Mouse (Mus musculus): Measurements from ENCODE around the gene Gm10135. TPM values are rescaled to one million over a fixed set of nuclear protein-coding genes. Genes with fewer than 3 reads are reported as not detected.
A peak's percentile ranks its signal among the peaks of the same experiment; 100 is the strongest.
"Not testable (repeated sequence)": the region's sequence is repeated elsewhere in the genome, so short reads cannot be mapped to it uniquely, and the experiment has no call there.

The Gm10135 gene
- polyA plus RNA-seq, 1 experiment from 2014 or later = not detected

DNA sequence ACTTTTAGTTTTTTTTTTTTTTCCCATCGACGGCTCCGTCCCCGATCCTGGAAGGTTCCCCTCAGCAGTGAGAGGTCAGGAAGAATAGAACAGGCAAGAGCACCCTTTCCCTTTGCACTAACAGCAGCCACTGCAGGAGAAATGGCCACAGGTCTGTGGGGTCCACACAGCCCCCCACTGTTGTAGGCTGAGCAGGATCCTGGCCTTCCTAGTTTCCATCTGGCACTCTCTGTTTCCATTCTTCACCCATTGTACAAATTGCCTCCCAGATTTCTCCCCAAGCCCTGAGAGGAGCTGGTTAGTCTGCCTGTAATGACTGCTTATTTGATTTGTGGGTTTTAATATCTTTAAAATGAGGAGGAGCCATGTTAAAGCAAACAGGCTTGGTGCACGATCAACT, 29.5 kb upstream of the Gm10135 start:
- Histone ChIP-seq H3K36me3 (ENCODE audit: control insufficient read depth, insufficient read depth, low read length) (no peaks in the 10 kb centered on the region), H3K9ac (replicated peaks; ENCODE audit: low read depth, low read length) (no peak overlapping the region), H3K27me3 (ENCODE audit: control insufficient read depth, insufficient read depth, low read length) (no peaks in the 10 kb centered on the region), H3K4me1 (ENCODE audit: control insufficient read depth, insufficient read depth, low read length) (no peaks in the 10 kb centered on the region), H3K9me3 (ENCODE audit: control insufficient read depth, low read length) (no peaks in the 10 kb centered on the region), H3K4me3 (ENCODE audit: low read depth, low read length) (no peak overlapping the region), H3K4me2 (ENCODE audit: low read depth, low read length) (no peak overlapping the region), H3K27ac (ENCODE audit: low read depth, low read length) (no peak overlapping the region)
- ATAC-seq (ENCODE audit: low read depth) = no peak
- WGBS = 80% methylated on average over 5 of the region's 5 CpGs

- 81% methylated on average over 1 of the region's 1 CpGs for WGBS
- ATAC-seq (ENCODE audit: low read depth); H3K4me2 ChIP-seq (ENCODE audit: low read depth, low read length); H3K4me1 ChIP-seq (ENCODE audit: control insufficient read depth, insufficient read depth, low read length); H3K4me3 ChIP-seq (ENCODE audit: low read depth, low read length); H3K27me3 ChIP-seq (ENCODE audit: control insufficient read depth, insufficient read depth, low read length); H3K27ac ChIP-seq (ENCODE audit: low read depth, low read length); H3K9ac ChIP-seq (replicated peaks; ENCODE audit: low read depth, low read length); H3K36me3 ChIP-seq (ENCODE audit: control insufficient read depth, insufficient read depth, low read length); H3K9me3 ChIP-seq (ENCODE audit: control insufficient read depth, low read length): not testable (repeated sequence)
These were observed 24.0 kb upstream of the Gm10135 start for GRCm38 (mm10) chr5:72998546-72998945.

DNA sequence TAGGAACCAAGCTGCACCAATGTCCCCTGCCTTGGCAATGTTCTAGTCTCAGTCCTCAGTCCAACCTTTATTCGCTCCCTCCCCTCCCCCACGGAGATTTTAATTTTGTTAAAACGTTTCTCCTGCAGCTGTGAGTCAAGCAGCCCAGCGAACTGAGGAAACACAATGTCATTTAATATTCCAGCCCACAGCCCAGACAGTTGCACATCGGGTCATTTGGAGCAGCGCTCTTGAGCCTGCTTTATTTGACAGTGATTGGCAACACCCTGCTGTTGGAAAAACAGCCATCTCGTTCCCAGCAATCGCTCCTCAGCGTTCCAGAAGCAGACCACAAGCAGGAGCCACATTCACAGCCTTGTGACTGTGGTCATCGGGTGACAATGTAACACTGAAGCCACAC, 20.9 kb upstream of the Gm10135 start:
- no peaks in the 10 kb centered on the region for H3K9me3 ChIP-seq (ENCODE audit: control insufficient read depth, low read length)
- 0 out of 2 replicates have a peak, but pooled peaks cover 3% of the 10 kb centered on the region for H3K4me1 ChIP-seq (ENCODE audit: control insufficient read depth, insufficient read depth, low read length)
- WGBS = 29% methylated on average over 10 of the region's 10 CpGs
- H3K9ac ChIP-seq (replicated peaks; ENCODE audit: low read depth, low read length) = no peak overlapping the region
- no peak overlapping the region for H3K4me3 ChIP-seq (ENCODE audit: low read depth, low read length)
- ATAC-seq (ENCODE audit: low read depth) = no peak
- H3K27ac ChIP-seq (ENCODE audit: low read depth, low read length) = no peak overlapping the region
- no peaks in the 10 kb centered on the region for H3K36me3 ChIP-seq (ENCODE audit: control insufficient read depth, insufficient read depth, low read length)
- H3K27me3 ChIP-seq (ENCODE audit: control insufficient read depth, insufficient read depth, low read length) = no peaks in the 10 kb centered on the region
- no peak overlapping the region; the same call in 1 of the 2 replicates for H3K4me2 ChIP-seq (ENCODE audit: low read depth, low read length)

DNA sequence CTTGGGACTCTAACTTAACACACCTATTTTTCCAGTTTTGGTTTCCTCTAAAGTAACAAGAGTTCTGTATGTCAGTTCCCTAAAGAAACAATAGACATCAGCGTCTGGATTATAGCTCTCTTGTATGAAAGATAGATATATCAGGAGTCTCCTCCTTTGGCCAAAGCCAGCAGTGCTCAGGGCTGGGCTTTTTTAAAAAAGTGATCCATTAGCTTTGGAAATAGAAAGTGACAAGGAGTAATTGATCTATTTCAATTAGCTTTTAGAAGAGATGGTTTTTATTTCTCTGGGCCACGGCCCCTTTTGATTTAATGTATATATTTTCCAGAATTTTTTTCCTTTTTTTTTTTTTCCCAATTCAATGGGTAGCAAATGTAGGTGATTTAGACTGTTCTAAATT, 20.4 kb upstream of the Gm10135 start:
- Histone ChIP-seq H3K4me2 (ENCODE audit: low read depth, low read length) (no peak overlapping the region), H3K36me3 (ENCODE audit: control insufficient read depth, insufficient read depth, low read length) (no peaks in the 10 kb centered on the region), H3K27me3 (ENCODE audit: control insufficient read depth, insufficient read depth, low read length) (no peaks in the 10 kb centered on the region), H3K4me1 (ENCODE audit: control insufficient read depth, insufficient read depth, low read length) (0 out of 2 replicates have a peak, but pooled peaks cover 3% of the 10 kb centered on the region), H3K27ac (ENCODE audit: low read depth, low read length) (no peak overlapping the region), H3K4me3 (ENCODE audit: low read depth, low read length) (no peak overlapping the region), H3K9me3 (ENCODE audit: control insufficient read depth, low read length) (no peaks in the 10 kb centered on the region), H3K9ac (replicated peaks; ENCODE audit: low read depth, low read length) (no peak overlapping the region)
- 39% methylated on average over 2 of the region's 2 CpGs for WGBS
- no peak for ATAC-seq (ENCODE audit: low read depth)

DNA sequence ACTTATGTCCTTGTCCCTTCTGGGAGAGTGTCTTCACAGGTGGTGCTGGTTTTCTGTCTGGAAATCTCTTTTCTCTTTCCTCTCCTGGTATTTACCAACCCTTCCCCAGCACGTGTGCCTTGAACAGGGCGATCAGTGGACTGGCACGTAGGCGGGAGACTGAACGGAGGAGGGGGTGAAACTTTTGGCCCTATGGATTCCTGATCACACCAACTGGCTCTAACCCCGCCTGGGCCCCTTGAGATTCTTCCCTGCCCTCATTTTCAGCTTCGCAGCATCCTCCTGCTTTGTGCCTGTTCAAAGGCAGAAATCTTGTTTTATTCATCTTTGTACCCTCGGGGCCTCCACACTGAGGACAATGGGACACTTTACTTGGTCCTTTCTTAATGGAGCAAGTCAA, 19.9 kb upstream of the Gm10135 start:
- Histone ChIP-seq H3K9me3 (ENCODE audit: control insufficient read depth, low read length) (no peaks in the 10 kb centered on the region), H3K4me1 (ENCODE audit: control insufficient read depth, insufficient read depth, low read length) (0 out of 2 replicates have a peak, but pooled peaks cover 3% of the 10 kb centered on the region), H3K4me2 (ENCODE audit: low read depth, low read length) (no peak overlapping the region), H3K4me3 (ENCODE audit: low read depth, low read length) (no peak overlapping the region), H3K27me3 (ENCODE audit: control insufficient read depth, insufficient read depth, low read length) (no peaks in the 10 kb centered on the region), H3K36me3 (ENCODE audit: control insufficient read depth, insufficient read depth, low read length) (no peaks in the 10 kb centered on the region), H3K9ac (replicated peaks; ENCODE audit: low read depth, low read length) (no peak overlapping the region), H3K27ac (ENCODE audit: low read depth, low read length) (no peak overlapping the region)
- no peak for ATAC-seq (ENCODE audit: low read depth)
- WGBS = 37% methylated on average over 8 of the region's 8 CpGs

GRCm38 (mm10) chr5:72992474-72992873, 18.0 kb upstream of the Gm10135 start:
- H3K36me3 ChIP-seq (ENCODE audit: control insufficient read depth, insufficient read depth, low read length) = no peaks in the 10 kb centered on the region
- no peaks in the 10 kb centered on the region for H3K9me3 ChIP-seq (ENCODE audit: control insufficient read depth, low read length)
- no peak for ATAC-seq (ENCODE audit: low read depth)
- H3K27ac ChIP-seq (ENCODE audit: low read depth, low read length) = no peak overlapping the region
- H3K4me2 ChIP-seq (ENCODE audit: low read depth, low read length) = no peak overlapping the region
- H3K27me3 ChIP-seq (ENCODE audit: control insufficient read depth, insufficient read depth, low read length) = no peaks in the 10 kb centered on the region
- 97% methylated on average over 1 of the region's 1 CpGs for WGBS
- 0 out of 2 replicates have a peak, but pooled peaks cover 3% of the 10 kb centered on the region for H3K4me1 ChIP-seq (ENCODE audit: control insufficient read depth, insufficient read depth, low read length)
- H3K9ac ChIP-seq (replicated peaks; ENCODE audit: low read depth, low read length) = no peak overlapping the region
- H3K4me3 ChIP-seq (ENCODE audit: low read depth, low read length) = no peak overlapping the region

DNA sequence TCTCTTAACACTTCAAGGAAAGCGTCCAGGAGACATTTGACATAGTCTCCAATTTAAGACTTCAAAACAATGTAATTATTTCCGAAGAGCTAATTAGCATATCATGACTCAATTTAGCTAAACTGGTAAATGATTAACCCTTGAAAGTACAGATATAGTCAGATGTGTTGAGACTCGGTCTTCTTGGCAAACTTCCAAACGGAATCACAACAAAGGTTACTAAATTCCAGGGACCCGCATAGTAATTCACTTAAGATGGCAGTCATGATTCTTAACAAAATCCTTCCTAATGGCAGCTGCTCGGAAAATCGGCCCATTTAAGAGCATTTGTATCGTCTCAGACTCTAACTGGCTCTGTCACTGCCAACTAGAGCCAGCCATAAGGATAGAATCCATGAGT, 15.3 kb upstream of the Gm10135 start:
- Histone ChIP-seq H3K4me2 (ENCODE audit: low read depth, low read length) (no peak overlapping the region), H3K27me3 (ENCODE audit: control insufficient read depth, insufficient read depth, low read length) (no peaks in the 10 kb centered on the region), H3K36me3 (ENCODE audit: control insufficient read depth, insufficient read depth, low read length) (no peaks in the 10 kb centered on the region), H3K9ac (replicated peaks; ENCODE audit: low read depth, low read length) (no peak overlapping the region), H3K27ac (ENCODE audit: low read depth, low read length) (no peak overlapping the region), H3K9me3 (ENCODE audit: control insufficient read depth, low read length) (no peaks in the 10 kb centered on the region), H3K4me1 (ENCODE audit: control insufficient read depth, insufficient read depth, low read length) (no peaks in the 10 kb centered on the region), H3K4me3 (ENCODE audit: low read depth, low read length) (no peak overlapping the region)
- WGBS = 61% methylated on average over 8 of the region's 8 CpGs
- no peak for ATAC-seq (ENCODE audit: low read depth)

- whole genome bisulfite sequencing = 88% methylated on average over 7 of the region's 7 CpGs
- ATAC-seq (ENCODE audit: low read depth) = no peak
- H3K4me3 ChIP-seq (ENCODE audit: low read depth, low read length) = no peak overlapping the region
- no peak overlapping the region for H3K27ac ChIP-seq (ENCODE audit: low read depth, low read length)
- H3K9ac ChIP-seq (replicated peaks; ENCODE audit: low read depth, low read length) = no peak overlapping the region
- H3K4me1 ChIP-seq (ENCODE audit: control insufficient read depth, insufficient read depth, low read length) = no peaks in the 10 kb centered on the region
- H3K27me3 ChIP-seq (ENCODE audit: control insufficient read depth, insufficient read depth, low read length) = no peaks in the 10 kb centered on the region
- no peaks in the 10 kb centered on the region for H3K9me3 ChIP-seq (ENCODE audit: control insufficient read depth, low read length)
- H3K4me2 ChIP-seq (ENCODE audit: low read depth, low read length) = no peak overlapping the region
- no peaks in the 10 kb centered on the region for H3K36me3 ChIP-seq (ENCODE audit: control insufficient read depth, insufficient read depth, low read length)
These were observed 13.3 kb upstream of the Gm10135 start for GRCm38 (mm10) chr5:72987786-72988185.

GRCm38 (mm10) chr5:72984091-72984490, 9.6 kb upstream of the Gm10135 start:
- H3K4me1 ChIP-seq (ENCODE audit: control insufficient read depth, insufficient read depth, low read length) = no peaks in the 10 kb centered on the region
- no peaks in the 10 kb centered on the region for H3K27me3 ChIP-seq (ENCODE audit: control insufficient read depth, insufficient read depth, low read length)
- no peak overlapping the region for H3K9ac ChIP-seq (replicated peaks; ENCODE audit: low read depth, low read length)
- 0 out of 2 replicates have a peak, but pooled peaks have one; percentile 39 for ATAC-seq (ENCODE audit: low read depth)
- 8% methylated on average over 2 of the region's 2 CpGs for WGBS
- no peaks in the 10 kb centered on the region for H3K9me3 ChIP-seq (ENCODE audit: control insufficient read depth, low read length)
- H3K4me3 ChIP-seq (ENCODE audit: low read depth, low read length) = no peak overlapping the region
- no peak overlapping the region for H3K27ac ChIP-seq (ENCODE audit: low read depth, low read length)
- H3K36me3 ChIP-seq (ENCODE audit: control insufficient read depth, insufficient read depth, low read length) = no peaks in the 10 kb centered on the region
- no peak overlapping the region for H3K4me2 ChIP-seq (ENCODE audit: low read depth, low read length)

- Histone ChIP-seq H3K36me3 (ENCODE audit: control insufficient read depth, insufficient read depth, low read length) (peaks cover 15% of the 10 kb centered on the region), H3K27me3 (ENCODE audit: control insufficient read depth, insufficient read depth, low read length) (no peaks in the 10 kb centered on the region), H3K27ac (ENCODE audit: low read depth, low read length) (no peak overlapping the region), H3K9me3 (ENCODE audit: control insufficient read depth, low read length) (no peaks in the 10 kb centered on the region), H3K4me2 (ENCODE audit: low read depth, low read length) (no peak overlapping the region), H3K9ac (replicated peaks; ENCODE audit: low read depth, low read length) (no peak overlapping the region), H3K4me3 (ENCODE audit: low read depth, low read length) (no peak overlapping the region), H3K4me1 (ENCODE audit: control insufficient read depth, insufficient read depth, low read length) (no peaks in the 10 kb centered on the region)
- no peak for ATAC-seq (ENCODE audit: low read depth)
- 92% methylated on average over 4 of the region's 4 CpGs for WGBS
These were observed 2.0 kb upstream of the Gm10135 start for GRCm38 (mm10) chr5:72976539-72976938.

Measured in neural tube, embryonic 14.5 days (tissue).